Mouse (Mus musculus) thymus, postnatal 0 days (tissue): ENCODE results near the gene Plxnc1. TPM values are rescaled to one million over a fixed set of nuclear protein-coding genes. Genes with fewer than 3 reads are reported as not detected.

Experiments used
- DNase-seq: peaks from one replicate; pipeline ENCODE4 v3.0.0-alpha.2; 2015; ENCODE audit warnings: low spot score
- polyA plus RNA-seq: library from polyadenylated mRNA; unstranded; fragments of >200 nt; fragmentation: Nextera tagmentation; extraction: Ambion mirVana; gene quantifications from 2 replicates; pipeline ENCODE4 v1.2.1, GENCODE M21; 2015

The Plxnc1 gene
- polyA plus RNA-seq, 1 experiment from 2014 or later: 3.8 TPM

DNA sequence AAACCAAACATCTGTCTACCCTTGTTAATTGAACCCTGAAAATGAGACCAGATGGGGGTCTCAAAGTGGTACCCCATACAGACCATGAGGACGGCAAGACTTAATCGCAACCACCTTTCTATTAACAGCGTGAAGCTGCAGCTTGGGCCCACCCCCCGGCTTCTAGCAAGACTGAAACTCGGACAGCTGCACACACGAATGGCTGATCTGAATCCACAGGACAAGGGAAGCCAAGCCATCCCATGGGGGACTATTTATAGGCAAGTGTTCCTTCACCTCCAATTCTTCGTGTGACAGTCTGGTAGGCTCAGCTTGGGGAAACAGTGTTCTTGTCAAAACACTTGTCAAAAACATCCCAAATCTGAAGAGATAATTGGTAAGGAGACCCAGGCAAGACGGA is 24.1 kb downstream of the Plxnc1 start:
- no peak for DNase-seq

DNA sequence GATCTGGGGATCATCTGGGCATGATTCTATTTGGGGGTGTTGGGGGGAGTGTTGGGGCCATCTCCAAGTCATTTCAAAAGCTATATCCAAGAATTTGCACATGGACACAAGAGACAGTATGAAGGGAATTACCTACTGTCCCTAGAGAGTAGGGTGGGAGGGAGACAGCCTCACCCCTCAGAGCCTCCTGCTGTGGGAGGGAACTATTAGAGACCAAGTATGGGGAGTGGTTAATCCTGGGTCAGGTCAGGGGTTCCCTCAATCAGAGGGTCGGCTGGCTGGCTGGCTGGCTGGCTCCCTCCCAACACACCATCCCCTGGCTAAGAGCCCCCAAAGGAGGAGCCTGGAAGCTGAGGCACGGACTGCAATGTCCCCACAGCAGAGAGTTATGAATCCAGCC is 24.7 kb downstream of the Plxnc1 start:
- no peak for DNase-seq

DNA sequence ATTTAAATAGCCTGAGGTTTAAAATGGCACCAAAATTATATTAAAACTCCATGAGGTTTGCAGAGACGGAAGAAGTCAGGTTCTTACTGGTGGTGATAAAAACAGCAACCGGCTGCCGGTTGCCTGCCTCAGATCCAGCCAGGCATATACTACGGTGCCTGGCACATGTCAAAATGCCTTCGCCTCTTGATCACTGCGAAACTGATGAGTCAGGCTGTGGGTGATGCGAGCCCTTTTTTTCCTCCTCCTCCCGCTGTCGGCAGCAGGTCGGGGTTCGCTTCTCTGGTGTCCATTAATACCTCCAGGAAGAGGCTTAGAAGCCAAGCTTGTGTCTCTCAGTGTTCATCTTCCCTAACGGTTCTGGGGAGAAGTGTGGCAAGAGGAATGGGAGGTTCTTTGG is 25.1 kb downstream of the Plxnc1 start:
- peak; percentile 80 for DNase-seq

DNA sequence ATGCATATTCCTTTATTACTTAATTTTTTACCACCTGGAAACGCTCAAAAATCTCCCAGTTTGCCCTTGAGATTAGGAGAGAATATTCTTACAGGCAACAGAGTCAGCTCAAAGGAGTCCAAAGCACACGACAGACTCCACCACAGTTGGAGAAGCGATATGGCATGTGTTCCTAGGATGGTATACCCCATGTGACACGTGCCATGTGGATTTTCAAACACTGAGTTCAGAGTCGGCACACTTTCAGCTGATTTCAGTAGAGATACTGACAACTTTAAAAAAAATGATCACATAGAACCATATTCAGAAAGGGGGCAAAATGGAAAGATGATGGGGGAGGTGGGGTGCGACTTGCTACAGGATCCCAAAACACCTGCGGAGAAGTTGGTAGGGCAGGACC is 26.0 kb downstream of the Plxnc1 start:
- no peak for DNase-seq

DNA sequence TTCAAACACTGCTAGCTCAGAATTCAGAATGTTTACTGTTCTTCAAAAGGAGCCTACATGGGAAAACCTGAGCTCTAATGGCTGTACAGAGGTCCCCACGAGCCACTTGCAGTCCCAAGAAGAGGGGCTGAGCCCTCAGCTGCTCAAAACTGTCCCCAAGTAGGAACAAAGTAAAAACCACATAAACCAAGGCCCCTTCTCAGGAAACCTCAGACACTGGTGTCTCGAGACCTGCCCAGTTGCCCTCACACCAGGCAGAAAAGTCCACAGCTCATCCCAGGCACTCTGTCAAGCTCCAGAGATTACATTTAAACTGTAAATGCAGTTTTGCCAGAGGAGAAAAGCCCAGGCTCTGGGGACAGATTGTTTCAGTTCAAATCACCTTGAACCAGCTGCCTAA is 26.6 kb downstream of the Plxnc1 start:
- DNase-seq: no peak

DNA sequence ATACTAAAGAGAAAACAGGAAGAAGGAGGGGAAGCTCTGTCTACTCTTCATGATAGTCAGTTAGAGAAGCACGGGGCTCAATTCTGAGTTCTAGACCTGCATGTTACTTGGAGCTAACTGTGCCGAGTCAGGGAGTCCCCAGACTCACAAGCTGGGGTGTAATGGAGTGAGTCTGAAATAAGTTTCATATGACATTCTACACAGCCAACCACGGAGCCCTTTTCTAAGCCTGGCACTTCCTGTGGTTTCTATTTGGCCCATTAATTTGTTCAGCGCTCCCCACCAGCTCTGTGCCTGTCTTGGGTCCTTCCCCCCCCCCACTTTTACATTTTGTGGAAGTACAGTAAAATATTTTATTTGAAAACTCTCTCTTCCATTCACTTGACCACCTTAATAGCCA is 27.3 kb downstream of the Plxnc1 start:
- DNase-seq: peak; percentile 24

DNA sequence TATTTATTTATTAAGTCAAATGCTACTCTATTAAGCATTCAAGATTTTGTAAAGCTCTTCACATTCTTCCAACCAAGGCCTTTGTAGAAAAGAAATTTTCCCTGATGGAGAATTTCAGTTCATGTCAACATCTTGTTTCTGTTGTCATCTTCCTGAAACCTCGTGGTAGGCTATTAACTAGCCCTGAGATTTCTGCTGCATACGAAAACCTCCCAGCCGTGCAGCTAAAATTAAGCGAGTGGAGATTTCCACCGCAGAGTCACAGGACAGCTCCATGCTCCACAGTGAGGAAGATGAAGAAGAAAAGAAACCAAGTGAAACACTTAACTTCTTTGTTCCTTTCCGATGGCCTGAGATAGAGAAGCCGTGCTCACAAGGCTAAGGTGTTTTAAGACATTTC is 28.0 kb downstream of the Plxnc1 start:
- DNase-seq: no peak

DNA sequence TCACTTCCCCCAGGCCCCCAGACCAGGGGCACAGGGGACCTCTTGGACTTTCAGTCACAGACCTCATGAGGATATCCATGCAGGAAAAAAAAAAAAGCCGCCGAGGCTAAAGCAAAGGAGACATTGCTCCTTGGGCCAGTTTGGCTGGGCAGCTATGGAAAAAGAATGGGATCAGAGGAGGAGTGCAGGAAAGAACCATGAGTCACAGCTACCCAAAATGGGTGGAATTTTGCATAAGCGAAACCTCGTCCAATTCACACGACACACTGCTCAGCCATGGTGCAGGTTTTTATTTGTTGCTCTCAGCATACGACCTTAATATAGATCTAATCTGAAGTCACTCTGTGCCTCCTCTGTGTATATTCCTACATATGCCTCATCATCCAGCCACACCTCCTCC is 28.9 kb downstream of the Plxnc1 start:
- no peak for DNase-seq

DNA sequence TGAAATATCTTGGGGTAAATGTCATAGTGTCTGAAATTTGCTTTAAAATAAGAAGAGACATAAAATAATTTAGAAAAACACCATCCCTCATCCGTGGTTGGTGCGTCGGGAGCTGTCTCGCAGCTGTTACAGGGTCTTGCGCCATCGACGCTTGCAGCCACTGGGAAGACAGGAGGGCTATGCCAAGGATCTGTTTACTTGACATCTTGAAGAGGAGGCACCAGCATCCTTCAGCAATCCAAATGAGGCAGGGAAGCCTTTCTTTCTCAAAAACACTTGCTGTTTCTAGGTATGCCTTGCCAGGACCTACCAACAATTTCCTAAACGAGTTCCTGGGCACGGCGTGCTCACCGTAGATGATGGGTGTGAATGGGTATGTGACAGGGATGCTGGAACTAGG is 30.6 kb downstream of the Plxnc1 start:
- DNase-seq: no peak

DNA sequence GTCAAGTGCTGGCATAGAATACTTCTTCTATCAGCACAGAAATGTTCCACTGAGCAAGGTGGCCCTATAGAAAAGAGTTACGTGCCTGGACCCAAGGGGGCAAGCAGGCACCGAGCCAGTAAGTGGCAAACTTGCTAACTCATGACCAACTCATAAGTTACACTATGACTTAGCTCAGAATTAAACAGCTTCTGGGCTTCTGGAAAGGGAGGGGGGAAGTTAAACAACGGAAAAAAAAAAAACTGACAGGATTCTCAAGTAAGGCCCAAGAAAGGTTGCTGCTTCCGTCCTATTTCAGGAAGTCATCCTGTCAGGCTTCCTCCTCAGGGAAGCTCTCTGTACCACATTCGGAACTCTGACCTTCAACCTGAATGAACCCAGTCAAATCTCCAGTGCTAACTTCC is 31.3 kb downstream of the Plxnc1 start:
- no peak for DNase-seq

DNA sequence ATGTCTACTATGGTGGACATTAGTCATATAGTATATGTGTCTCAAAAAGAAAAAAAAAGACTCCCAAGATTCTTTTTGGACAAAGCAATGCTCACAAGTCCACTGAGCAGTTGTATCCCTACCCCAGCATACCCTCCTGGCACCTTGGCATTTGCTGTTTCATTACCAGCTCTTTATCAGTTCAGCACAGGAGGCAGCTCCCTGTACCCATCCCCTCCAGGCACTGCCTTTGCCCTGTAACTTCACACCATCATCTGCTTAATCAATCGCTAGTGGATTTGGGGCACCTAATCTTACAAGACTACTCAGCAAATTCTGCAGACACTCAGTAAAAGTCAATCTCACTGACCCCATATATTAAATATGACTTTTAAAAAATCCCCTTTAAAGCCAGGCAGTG is 32.1 kb downstream of the Plxnc1 start:
- DNase-seq: no peak

DNA sequence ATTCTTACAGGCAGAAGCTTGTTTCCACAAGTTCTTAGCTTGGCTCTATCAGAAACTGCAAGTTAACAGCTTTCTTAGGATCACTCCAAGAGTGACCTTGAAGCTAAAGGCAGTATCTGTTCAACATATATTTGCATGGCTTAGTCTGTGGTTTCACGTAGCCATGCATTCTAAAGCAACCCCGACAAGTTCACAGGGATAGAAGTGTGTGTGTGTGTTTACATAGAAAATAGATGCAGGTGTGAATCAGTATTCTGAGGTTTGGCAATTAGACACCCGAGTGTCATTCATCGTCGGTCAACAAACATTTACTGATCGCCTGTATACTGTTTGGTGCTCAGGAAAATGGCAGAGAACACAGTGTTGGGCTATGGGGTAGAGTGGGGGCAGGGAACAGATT is 33.5 kb downstream of the Plxnc1 start:
- DNase-seq: no peak

DNA sequence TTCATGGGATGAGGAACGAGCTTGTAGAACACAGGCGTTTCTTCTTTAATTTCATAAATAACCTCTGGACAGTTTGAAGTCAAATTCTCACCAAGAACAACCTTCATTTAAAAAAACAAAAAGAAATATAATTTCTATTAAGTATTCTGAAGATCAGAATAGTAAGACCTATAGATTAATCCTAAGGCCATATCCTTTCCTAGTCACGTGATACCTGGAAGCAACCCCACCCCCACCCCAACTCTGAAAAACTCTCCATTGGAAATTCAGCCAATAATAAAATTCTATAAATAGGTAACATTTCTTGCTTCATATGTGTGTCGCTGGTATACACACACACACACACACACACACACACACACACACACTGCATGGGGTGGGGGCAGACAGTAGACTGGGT is 34.1 kb downstream of the Plxnc1 start:
- DNase-seq: no peak

DNA sequence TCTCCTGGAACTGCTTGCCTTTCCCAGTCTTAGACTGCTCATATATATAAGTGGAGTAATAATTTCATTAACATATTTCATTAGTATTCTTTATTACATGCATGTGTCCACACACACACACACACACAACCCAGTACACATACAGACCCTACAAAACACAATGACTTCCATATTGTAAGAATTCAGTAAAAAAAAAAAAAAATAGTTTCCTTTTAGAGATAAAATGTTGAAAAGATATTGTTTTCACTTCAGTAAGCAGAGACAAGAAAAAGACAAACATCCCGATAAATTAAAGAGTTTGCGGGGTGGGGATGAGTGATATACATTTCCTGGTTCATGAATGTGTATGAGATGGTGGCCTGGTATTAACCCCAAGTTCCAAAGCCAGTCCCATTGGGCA is 34.8 kb downstream of the Plxnc1 start:
- DNase-seq: no peak

DNA sequence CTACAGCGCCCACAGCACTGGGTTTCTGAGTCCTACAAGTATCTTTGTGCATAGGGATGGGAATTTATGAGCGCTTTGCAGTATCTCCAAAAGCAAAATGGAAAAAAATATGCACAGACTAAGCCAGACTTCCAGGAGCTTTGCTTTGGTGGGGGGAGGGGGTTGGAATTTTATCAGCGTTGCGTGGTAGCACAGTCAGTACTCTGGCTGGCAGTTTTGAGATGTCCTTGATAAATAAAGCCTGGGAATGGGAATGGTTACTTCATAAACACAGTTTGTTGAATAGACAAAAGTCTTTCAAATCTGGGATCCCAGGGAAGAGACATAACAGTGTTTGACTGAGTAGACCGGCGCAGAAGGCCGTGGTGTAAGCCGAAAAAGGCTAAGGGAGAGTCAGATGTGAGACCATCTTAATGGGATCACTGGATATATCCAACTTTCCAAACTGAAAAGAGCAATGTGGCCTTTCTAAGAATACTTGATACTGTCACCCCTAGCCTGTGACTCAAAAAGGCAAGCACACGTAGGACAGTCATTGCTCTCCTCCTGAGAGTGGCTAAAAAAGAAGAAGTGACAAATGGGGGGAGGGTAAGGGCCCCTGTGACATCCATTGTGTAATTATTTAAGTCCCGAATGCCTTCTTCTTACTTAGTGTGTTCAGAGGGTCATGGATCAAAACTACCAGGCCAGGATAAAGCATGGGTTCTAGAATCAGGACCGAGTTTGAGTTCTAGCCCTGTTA is 35.5 kb downstream of the Plxnc1 start:
- DNase-seq: no peak

DNA sequence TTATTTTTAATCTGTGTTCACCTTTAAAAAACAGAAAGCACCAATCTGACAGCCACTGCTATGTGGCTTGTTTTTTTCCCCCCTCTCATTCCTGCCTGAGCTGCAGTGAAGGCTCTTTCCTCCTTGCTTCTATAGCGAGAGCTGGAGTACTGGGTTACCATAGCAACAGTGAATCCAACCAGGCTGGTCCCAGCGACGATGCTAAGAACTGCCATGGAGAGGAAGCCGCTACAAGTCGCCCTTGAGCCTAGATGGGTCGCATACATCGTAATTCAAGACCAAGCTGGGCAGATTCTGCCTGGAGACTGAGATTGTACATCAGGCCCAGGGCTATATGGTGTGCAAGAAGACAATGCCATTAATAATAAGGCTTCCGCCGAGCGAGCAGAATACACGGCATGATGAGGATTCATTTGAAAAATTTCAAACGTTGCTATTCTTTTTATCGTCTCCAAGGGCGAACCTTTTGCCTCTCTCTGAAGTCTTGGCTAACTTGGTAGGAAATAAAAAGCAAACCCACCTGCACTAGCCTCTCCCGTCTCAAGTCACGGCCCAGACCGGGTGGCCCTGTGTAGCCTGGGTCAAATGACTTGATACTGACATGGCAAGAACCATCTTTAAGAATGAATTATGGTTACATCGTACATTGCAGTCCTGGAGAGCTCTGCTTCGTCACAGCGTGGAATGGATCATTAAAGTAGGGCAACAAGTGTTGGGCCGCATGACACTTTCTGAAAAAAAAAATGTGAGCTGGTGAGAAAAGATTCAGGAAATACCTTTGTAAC is 38.8 kb downstream of the Plxnc1 start:
- no peak for DNase-seq

DNA sequence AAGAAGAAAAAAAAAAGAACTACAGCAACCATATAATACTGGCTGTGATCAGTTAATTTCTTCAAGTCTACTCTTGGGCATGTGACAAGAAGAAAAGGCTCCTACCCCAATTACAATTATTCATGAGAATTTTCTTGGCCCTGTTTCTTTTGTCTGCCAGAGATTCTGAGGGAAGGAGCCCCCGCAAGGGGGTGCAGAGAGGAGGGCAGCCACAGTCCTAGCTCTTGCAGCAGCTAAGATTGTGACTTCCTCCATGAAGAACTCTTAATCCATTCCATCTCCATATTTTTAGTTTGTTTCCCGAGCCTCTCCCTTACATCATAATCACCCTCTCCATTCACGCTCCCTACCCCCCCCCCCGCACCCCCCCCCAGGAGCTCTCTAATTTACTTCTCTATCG is 39.4 kb downstream of the Plxnc1 start:
- no peak for DNase-seq

DNA sequence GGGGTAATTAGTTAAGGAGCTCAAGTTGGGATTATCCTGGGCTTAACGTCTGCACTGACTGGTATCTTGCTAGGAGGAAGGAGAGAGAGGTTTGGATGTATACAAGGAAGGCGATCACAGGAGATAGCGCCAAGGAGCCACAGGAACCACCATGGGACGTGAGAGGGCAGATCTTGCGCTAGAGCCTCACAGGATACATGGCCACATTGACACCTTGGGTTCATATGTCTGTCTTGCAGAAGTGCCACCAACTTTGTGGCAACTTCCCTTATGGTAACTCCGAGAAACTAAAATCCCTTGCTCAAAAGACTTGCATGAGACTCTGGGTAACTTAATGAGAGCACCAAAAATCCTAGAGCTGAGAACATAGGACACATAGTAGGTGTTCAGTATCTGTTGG is 47.7 kb downstream of the Plxnc1 start:
- no peak for DNase-seq

DNA sequence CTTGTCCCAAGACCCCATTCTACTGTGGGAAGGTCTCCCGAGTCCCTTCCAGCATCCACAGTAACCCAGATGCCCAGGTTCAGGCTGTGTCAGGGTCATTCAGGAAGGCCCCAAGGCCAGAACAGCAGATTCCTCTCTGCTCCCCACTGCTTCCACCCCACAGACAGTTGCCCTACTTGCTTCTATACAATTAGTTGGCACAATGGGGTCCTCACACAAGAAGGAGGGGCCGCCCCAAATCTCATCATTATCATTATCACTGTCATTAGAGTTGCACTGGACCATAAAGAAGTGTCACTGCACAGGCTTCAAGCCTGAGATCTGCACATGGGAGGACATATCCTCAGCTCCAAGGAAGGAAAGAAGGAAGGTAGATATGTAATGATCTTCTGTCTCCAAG is 48.3 kb downstream of the Plxnc1 start:
- DNase-seq: no peak

DNA sequence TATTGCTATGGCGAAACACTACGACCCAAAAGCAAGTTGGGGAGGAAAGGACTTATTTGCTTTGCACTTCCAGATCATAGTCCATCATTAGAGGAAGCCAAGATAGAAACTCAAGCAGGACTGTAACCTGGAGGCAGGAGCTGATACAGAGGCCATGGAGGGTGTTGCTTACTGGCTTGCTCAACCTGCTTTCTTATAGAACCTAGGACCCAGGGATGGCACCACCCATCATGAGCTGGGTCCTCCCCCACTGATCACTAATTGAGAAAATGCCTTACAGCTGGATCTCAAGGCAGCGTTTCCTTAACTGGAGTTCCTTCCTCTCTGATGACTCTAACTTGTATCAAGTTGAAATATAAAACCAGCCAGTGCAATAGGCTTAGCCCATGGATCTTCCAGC is 48.8 kb downstream of the Plxnc1 start:
- DNase-seq: no peak

DNA sequence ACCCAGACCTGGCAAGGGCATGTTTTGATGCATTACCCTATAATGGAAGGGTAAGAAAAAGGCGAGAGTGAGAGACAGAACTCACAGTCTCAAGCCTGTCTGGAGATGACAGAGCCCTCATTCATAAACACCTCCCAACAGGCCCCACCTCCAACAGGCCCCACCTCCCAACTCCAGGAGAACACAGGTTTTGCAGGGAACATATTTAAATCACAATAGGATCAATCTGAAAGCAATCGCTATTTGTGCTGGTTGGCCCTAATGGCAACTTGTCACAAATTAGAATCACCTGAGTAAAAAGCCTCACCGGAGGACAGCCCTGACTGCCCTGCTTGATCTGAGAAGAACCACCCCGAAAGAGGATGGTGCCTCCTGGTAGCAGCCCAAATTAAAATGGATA is 54.9 kb downstream of the Plxnc1 start:
- no peak for DNase-seq

DNA sequence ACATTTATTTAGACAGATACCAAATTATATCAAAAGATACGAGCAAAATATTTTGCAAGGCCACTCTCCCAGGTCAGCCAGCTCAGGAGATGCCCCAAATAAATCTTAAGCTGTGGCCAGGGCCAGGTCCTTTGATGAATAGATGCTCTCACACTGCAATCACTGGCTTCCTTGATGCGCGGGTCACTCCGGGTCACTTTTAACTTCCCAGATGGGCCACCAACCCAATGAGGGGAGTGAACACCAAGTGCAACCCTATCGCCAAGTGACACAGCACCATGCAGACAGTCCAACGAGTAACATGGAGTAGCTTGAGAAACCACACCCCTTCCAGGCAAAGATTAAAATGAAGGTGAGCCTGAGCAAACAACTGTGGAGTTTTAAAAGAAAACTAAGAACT is 61.4 kb downstream of the Plxnc1 start:
- DNase-seq: no peak

DNA sequence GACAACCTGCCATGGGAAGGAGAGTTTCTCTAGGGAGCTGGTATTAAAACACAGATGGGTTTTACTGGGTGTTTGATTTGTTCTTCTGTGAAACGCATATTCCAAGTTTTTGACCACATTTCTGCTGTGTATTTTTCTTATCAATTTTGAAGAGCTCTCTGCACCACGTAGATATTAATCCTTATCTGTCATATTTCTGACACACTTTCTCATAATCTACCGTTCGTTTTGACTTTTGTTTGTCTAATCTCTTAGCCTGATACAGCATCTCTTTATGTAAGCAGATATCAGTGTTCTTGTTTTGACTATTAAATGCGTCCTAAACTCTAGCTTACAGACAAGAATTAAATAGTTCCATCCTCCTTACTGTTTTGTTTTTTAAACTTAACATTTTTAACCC is 73.1 kb downstream of the Plxnc1 start:
- no peak for DNase-seq
